In the genomic region with DNA sequence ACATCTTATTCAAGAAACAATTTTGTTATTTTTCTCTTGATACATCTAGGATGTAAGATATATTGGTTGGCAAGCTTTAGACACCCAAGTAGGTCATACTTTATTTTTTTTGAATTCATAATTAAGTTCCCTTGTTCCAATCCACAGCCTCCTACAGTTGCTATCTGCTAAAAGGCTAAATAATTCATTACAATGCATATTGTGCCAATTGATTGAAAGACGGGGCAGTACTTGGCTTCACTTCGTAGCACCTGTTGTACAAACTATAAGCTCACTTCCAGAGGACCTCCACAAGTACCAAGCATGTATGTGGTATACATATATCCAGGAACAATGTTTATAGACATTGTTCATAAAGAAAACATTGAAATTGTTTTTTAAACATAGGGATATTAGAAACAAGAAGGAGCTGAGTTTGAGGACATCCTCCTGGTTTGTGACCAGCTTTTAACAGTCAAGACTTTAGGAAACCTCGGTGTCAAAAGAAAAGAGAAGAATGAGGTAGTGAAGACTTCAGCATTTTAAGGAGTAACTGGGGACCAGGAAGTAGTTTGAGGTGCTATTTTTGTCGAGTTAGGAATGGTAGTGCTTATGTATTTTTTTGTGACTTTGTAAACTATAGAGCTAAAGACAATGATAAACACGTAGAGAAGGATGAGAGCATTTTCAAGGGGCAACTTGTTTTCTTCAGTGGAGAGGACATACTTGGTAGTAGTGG, we compare ENCODE assay signal across 1 mouse cellular context.
TF ChIP-seq lines count a peak whose summit lies in the region.

No protein-coding gene starts in this region.

TF ChIP-seq in CH12.LX, 34 proteins besides CTCF, POLR2A, EP300 and RAD21 (continued from another document):
- no peak for TF ChIP-seq CHD1 (IDR thresholded peaks at IDR 0.05; ENCODE audit: low read depth, low read length)
- no peak for TF ChIP-seq MYC (IDR thresholded peaks at IDR 0.05; ENCODE audit: low read depth, low read length)
- TF ChIP-seq E2F4 (IDR thresholded peaks at IDR 0.05; ENCODE audit: insufficient replicate concordance, low read depth, low read length): no peak
- TF ChIP-seq POLR2AphosphoS2 (IDR thresholded peaks at IDR 0.05; ENCODE audit: low read depth, low read length): peak; percentile 97; the same call in 1 of the 2 replicates
